Mouse (Mus musculus) G1E (cell line): Measurements from ENCODE around the gene Spcs3.

Experiments
- CTCF ChIP-seq: IDR thresholded peaks from 2 replicates; pipeline ENCODE4 v1.5.1; 2012; ENCODE audit warnings: low read depth, low read length, inconsistent platforms, mixed read lengths
- TAL1 ChIP-seq: conservative IDR thresholded peaks from 2 replicates; pipeline ENCODE4 v1.6.1; 2012; ENCODE audit warnings: low read depth, low read length, inconsistent platforms, mixed read lengths

GRCm38 (mm10) chr8:54507428-54508095, 22.2 kb downstream of the Spcs3 start:
- no peak for TF ChIP-seq TAL1
- peak; percentile 45 for TF ChIP-seq CTCF
